Mouse (Mus musculus): ENCODE results near the gene Vps29.

Vps29 gene

GRCm38 (mm10) chr5:122336554-122337294, 17.4 kb upstream of the Vps29 start:
- DNase-seq (ENCODE audit: low spot score): no peak

GRCm38 (mm10) chr5:122342874-122343273, 11.3 kb upstream of the Vps29 start:
- no peak for DNase-seq (ENCODE audit: low spot score)

- DNase-seq (ENCODE audit: low spot score): no peak
Measured at GRCm38 (mm10) chr5:122343768-122344167, 10.4 kb upstream of the Vps29 start.

- DNase-seq (ENCODE audit: low spot score): peak; percentile 36
Measured at GRCm38 (mm10) chr5:122344260-122344659, 9.9 kb upstream of the Vps29 start.

GRCm38 (mm10) chr5:122345777-122346176, 8.4 kb upstream of the Vps29 start:
- no peak for DNase-seq (ENCODE audit: low spot score)

- no peak for DNase-seq (ENCODE audit: low spot score)
Measured at GRCm38 (mm10) chr5:122354492-122355067, 411 bp downstream of the Vps29 start.

GRCm38 (mm10) chr5:122371591-122372191, 17.5 kb downstream of the Vps29 start, which contains the start of gene Gpn3:
Gpn3 (plus strand) TSS chr5:122371876.
- no peak for DNase-seq (ENCODE audit: low spot score)

- peak; percentile 99 for DNase-seq (ENCODE audit: low spot score)
Measured at GRCm38 (mm10) chr5:122372192-122372769, 18.1 kb downstream of the Vps29 start, which contains the start of gene Fam216a. Fam216a (minus strand) TSS chr5:122372364.

GRCm38 (mm10) chr5:122372878-122373277, 18.7 kb downstream of the Vps29 start:
- no peak for DNase-seq (ENCODE audit: low spot score)

- DNase-seq (ENCODE audit: low spot score): no peak
Measured at GRCm38 (mm10) chr5:122377101-122377833, 23.1 kb downstream of the Vps29 start.

- no peak for DNase-seq (ENCODE audit: low spot score)
Measured at GRCm38 (mm10) chr5:122378171-122378570, 24.0 kb downstream of the Vps29 start.

- peak; percentile 49 for DNase-seq (ENCODE audit: low spot score)
Measured at GRCm38 (mm10) chr5:122379374-122380155, 25.4 kb downstream of the Vps29 start.

- DNase-seq (ENCODE audit: low spot score): no peak
Measured at GRCm38 (mm10) chr5:122390006-122390405, 35.8 kb downstream of the Vps29 start.

- no peak for DNase-seq (ENCODE audit: low spot score)
Measured at GRCm38 (mm10) chr5:122390671-122391070, 36.5 kb downstream of the Vps29 start.

GRCm38 (mm10) chr5:122391178-122391785, 37.1 kb downstream of the Vps29 start:
- no peak for DNase-seq (ENCODE audit: low spot score)

- DNase-seq (ENCODE audit: low spot score): peak; percentile 87
Measured at GRCm38 (mm10) chr5:122391786-122392180, 37.6 kb downstream of the Vps29 start, which contains the start of gene Arpc3. Arpc3 (plus strand) TSS chr5:122391878.

GRCm38 (mm10) chr5:122392227-122393004, 38.2 kb downstream of the Vps29 start:
- no peak for DNase-seq (ENCODE audit: low spot score)

- DNase-seq (ENCODE audit: low spot score): no peak
Measured at GRCm38 (mm10) chr5:122393887-122394286, 39.7 kb downstream of the Vps29 start.

GRCm38 (mm10) chr5:122396791-122397190, 42.6 kb downstream of the Vps29 start:
- no peak for DNase-seq (ENCODE audit: low spot score)

GRCm38 (mm10) chr5:122397495-122397894, 43.3 kb downstream of the Vps29 start:
- DNase-seq (ENCODE audit: low spot score): no peak
